Mouse (Mus musculus): Measurements from ENCODE around the gene Rad51b.

DNA sequence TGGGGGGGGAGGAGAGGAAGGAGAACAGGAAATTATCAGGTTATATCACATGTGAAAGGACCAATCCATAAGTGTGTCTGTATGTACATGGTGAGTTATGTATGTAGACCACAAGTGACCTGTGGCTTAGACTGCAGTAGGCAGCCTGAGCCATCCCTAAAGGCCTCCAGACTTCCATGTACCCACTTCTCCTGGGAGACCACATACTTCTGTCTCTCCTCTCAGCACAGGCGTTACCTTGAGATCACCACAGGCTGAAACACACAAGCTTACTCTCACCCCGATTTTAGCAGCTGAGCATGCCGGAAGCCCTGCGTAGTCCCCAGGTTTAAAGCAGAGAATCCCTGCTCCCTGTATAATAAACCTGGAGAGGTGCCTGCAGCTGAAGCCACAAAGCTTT is 509.9 kb downstream of the Rad51b start:
- TF ChIP-seq EP300 (IDR thresholded peaks at IDR 0.05; ENCODE audit: insufficient read depth, low read depth, low read length) = no peak
- TF ChIP-seq CTCF (IDR thresholded peaks at IDR 0.05) = no peak

Data from heart, adult 2 months (tissue).